Mouse (Mus musculus) kidney, postnatal 0 days (tissue): ENCODE measurements around the gene Cckbr. TPM values are rescaled to one million over a fixed set of nuclear protein-coding genes. Genes with fewer than 3 reads are reported as not detected.
A peak's percentile ranks its signal among the peaks of the same experiment; 100 is the strongest.

Experiments
- ATAC-seq: fragments of 200-750 bp; cut with Nextera tagmentation; replicated peaks from 2 replicates; pipeline ENCODE4 v1.8.0; 2017; ENCODE audit warnings: low read depth, moderate number of reproducible peaks, moderate TSS enrichment, moderate library complexity; ENCODE audit not compliant: low FRiP score
- DNase-seq: peaks from one replicate; pipeline ENCODE4 v3.0.0-alpha.2; 2016; ENCODE audit warnings: low spot score
- H3K27ac ChIP-seq: fragments of 300-500 bp; sonication (generic); 2 replicates; pipeline ENCODE4 v1.5.1; 2014; ENCODE audit warnings: mild to moderate bottlenecking
- H3K27me3 ChIP-seq: fragments of 300-500 bp; sonication (generic); 2 replicates; pipeline ENCODE4 v1.6.1; 2014; ENCODE audit warnings: low read length, mixed read lengths; ENCODE audit not compliant: insufficient read depth
- H3K36me3 ChIP-seq: fragments of 300-500 bp; sonication (generic); 2 replicates; pipeline ENCODE4 v1.6.1; 2014; ENCODE audit warnings: low read length, mixed read lengths; ENCODE audit not compliant: insufficient read depth
- H3K4me1 ChIP-seq: fragments of 300-500 bp; sonication (generic); replicated peaks from 2 replicates; pipeline ENCODE4 v1.6.1; 2014; ENCODE audit warnings: antibody characterized with exemption, low read length, mixed read lengths; ENCODE audit not compliant: insufficient read depth
- H3K4me2 ChIP-seq: fragments of 300-500 bp; sonication (generic); 2 replicates; pipeline ENCODE4 v1.6.1; 2014; ENCODE audit warnings: mild to moderate bottlenecking, low read length, moderate library complexity, mixed read lengths
- H3K4me3 ChIP-seq: fragments of 300-500 bp; sonication (generic); replicated peaks from 2 replicates; pipeline ENCODE4 v1.5.1; 2014; ENCODE audit warnings: low read depth, low read length
- H3K9ac ChIP-seq: fragments of 300-500 bp; sonication (generic); 2 replicates; pipeline ENCODE4 v1.6.1; 2014; ENCODE audit warnings: low read depth, low read length
- H3K9me3 ChIP-seq: fragments of 300-500 bp; sonication (generic); replicated peaks from 2 replicates; pipeline ENCODE4 v1.6.1; 2016; ENCODE audit warnings: low read length, inconsistent platforms, mixed read lengths
- CTCF ChIP-seq: IDR thresholded peaks from 2 replicates; pipeline ENCODE4 v1.5.1; 2016; ENCODE audit warnings: antibody characterized with exemption, low read depth, mild to moderate bottlenecking, moderate library complexity
- WGBS: fragments of 180-500 bp; shearing (Covaris S2); extraction: QIAGEN DNeasy Blood & Tissue Kit; methylation state at CpG from one replicate; pipeline ENCODE4 v1.1.7; 2014; 5-methylcytosine and 5-hydroxymethylcytosine counted together
- polyA plus RNA-seq: library from polyadenylated mRNA; unstranded; fragments of >200 nt; fragmentation: Nextera tagmentation; extraction: Ambion mirVana; gene quantifications from 2 replicates; pipeline ENCODE4 v1.2.1, GENCODE M21; 2015

The Cckbr gene
- polyA plus RNA-seq, 1 experiment from 2014 or later: 0.59 TPM

DNA sequence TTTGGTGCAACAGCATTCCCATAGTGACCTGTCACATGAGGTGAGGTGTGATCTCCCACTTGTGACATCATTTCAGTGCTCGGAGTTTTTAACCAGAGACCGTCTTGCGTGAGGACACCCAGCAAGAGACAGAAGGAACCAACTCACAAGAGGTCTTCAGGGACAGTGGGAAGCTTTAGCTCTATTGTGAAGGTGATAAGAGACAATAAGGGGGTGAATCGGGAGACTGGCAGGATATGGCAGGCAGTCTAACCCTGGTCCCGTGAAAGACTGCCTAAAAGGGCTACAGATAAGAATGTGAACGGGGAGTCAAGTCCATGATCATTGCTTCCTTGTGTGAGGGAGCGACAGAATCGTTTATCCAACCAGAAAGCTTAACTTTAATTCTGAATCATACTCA, 52.8 kb downstream of the Cckbr start:
- no peak overlapping the region for H3K4me2 ChIP-seq
- no peaks in the 10 kb centered on the region for H3K9me3 ChIP-seq
- H3K27ac ChIP-seq: no peak overlapping the region
- 85% methylated on average over 8 of the region's 8 CpGs for WGBS
- H3K27me3 ChIP-seq: no peaks in the 10 kb centered on the region
- ATAC-seq (no peak), DNase-seq (no peak)
- no peak for TF ChIP-seq CTCF
- no peak overlapping the region for H3K9ac ChIP-seq
- H3K4me3 ChIP-seq: no peak overlapping the region
- H3K4me1 ChIP-seq: peaks cover 8% of the 10 kb centered on the region; the same call in 1 of the 2 replicates
- no peaks in the 10 kb centered on the region for H3K36me3 ChIP-seq

DNA sequence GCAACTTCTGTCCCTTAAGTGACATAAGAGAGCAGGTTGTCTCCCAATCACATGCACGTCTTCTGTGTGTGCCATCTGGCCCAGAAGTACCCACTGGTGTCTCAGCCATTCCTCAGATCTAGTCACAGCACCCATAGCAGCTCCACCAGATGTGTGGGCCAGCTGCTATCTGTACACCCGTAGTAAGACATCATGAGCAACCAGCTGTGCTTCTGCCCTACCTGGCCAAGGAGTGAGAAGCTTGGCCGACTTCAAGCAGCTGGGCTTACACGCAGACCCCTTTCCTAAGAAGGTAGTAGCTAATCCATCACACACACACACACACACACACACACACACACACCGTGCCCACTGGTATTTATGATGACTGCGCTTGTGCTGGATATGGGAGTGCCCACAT, 53.7 kb downstream of the Cckbr start:
- no peak overlapping the region for H3K4me3 ChIP-seq
- H3K27ac ChIP-seq: no peak overlapping the region
- 89% methylated on average over 6 of the region's 6 CpGs for WGBS
- no peak overlapping the region for H3K4me2 ChIP-seq
- H3K9ac ChIP-seq: no peak overlapping the region
- ATAC-seq (no peak), DNase-seq (no peak)
- TF ChIP-seq CTCF: no peak
- H3K4me1 ChIP-seq: peaks cover 8% of the 10 kb centered on the region; the same call in 1 of the 2 replicates
- H3K36me3 ChIP-seq: no peaks in the 10 kb centered on the region
- H3K9me3 ChIP-seq: no peaks in the 10 kb centered on the region
- H3K27me3 ChIP-seq: no peaks in the 10 kb centered on the region

DNA sequence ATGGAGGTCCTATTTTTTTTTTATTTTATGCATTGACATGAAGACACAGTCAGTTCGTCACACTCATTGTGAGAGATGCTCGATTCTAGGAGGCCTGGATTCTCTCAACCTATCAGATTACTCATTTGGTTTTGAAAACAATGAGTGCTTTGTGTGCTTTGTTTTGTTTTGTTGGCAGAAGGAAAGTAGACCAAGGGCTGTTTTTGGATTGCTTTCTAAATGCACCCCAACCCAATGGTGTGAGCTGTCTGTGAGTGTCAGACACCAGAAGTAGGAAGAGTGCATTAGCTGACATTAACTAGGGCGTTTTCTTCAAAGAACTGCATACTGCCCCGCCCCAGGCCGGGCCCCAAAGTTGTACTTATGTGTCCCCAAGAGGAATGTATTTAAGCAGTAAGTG, 54.5 kb downstream of the Cckbr start:
- H3K27me3 ChIP-seq: no peaks in the 10 kb centered on the region
- no peak overlapping the region for H3K9ac ChIP-seq
- ATAC-seq (no peak), DNase-seq (no peak)
- H3K9me3 ChIP-seq: no peaks in the 10 kb centered on the region
- TF ChIP-seq CTCF: no peak
- no peaks in the 10 kb centered on the region for H3K36me3 ChIP-seq
- no peak overlapping the region for H3K27ac ChIP-seq
- WGBS: 67% methylated on average over 5 of the region's 5 CpGs
- no peak overlapping the region for H3K4me3 ChIP-seq
- H3K4me2 ChIP-seq: peak overlapping the region; percentile 88; the same call in 1 of the 2 replicates
- peaks cover 8% of the 10 kb centered on the region; the same call in 1 of the 2 replicates for H3K4me1 ChIP-seq

DNA sequence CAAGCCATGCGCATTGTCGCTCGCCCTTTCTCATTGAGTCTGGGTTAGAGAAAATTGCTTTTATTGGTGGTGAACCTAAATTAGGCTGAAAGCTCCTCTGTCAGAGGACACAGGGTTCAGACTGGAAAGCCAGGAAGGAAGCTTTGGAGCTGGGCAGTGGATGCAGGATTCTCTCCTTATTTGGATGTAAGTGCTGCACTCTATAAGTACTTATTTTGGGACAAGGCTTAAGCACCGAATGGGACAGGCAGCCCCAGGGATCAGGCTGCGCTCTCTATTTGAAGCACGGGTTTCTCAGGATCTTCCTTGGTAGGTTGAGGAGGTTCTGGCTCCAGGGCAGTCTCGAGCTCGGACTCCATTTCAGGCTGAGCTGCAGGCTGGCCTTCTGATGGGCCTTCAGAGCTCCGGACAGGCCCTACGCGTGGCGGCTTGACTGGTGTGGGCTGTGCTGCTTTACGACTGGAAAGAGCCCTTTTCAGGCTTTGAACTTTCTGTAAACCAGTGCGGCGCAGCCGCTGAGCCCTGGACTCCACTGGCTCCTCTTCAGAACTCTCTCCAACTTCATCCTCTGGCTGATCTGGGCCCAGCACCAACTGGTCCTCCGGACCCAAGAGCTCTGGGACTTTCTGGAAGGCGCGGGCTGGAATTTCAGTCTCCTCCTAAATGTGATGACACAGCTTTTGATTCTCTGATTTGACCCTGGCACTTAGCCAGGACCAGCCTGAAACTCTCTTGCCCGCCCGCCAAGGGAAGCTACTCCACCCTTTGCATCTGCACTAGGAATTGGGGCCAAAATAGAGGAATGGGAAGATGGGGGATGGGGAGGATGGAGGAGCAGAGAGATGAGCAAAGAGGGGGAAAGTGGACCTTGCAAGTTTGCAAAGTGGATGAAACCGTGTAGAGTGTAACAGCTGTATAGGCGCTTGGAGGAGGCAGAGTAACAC, 55.3 kb downstream of the Cckbr start:
- ATAC-seq (no peak), DNase-seq (peak; percentile 15)
- Histone ChIP-seq H3K4me2 (peak overlapping the region; percentile 88), H3K27me3 (no peaks in the 10 kb centered on the region), H3K4me3 (peak overlapping the region; percentile 50), H3K36me3 (no peaks in the 10 kb centered on the region), H3K4me1 (peaks cover 8% of the 10 kb centered on the region; the same call in 1 of the 2 replicates), H3K27ac (peak overlapping the region; percentile 85), H3K9me3 (no peaks in the 10 kb centered on the region), H3K9ac (peak overlapping the region; percentile 79)
- no peak for TF ChIP-seq CTCF
- WGBS: 58% methylated on average over 23 of the region's 23 CpGs

DNA sequence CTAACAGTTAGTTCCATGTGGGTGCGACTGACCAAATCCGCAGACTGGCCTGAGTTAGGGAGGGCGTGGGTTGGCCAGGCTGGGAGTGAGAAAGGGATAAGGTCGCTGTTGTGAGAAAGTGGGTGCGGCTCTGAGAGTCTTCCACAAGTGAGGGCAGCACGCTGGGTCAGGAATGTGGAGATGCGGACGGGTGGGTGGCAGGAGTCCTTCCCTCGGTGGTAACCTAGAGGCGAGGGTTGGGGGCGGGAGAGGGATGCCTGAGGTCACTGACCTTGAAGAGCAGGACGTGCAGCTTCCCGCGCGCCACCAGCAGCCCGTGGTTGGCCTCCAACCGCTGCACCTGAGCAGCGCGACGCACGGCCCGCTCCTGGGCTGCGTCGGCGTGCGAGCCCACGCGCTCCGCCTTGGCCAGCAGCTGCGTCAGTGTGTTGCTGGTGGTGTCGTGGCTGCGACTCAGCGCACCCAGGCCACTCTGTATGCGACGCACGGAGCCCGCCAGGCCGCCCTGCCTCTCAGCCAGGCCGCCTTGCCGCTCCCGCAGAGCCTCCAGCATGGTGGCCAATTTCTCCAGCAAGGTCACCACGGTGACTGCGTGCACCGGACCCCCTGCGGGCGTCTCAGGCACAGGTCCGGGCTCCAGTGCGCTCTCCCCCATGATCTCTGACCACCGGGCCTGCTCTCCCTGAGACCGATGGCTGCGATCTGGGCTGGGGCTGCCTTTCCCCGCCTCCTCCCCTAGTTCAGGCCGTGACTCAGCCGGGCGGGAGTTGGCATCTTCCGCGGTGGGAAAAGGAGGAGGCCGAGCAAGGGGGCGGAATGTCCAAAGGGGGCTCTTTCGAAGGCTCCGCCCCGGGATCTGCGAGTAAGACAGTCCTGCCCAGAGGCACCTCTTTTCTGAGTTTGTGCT, 56.2 kb downstream of the Cckbr start, which contains the start of gene Cavin3:
TSS of gene Cavin3 (minus strand) at position 796 of the 907 bp plus-strand sequence.
- Histone ChIP-seq H3K36me3 (no peaks in the 10 kb centered on the region), H3K27ac (peak within 1 kb of the TSS; percentile 85), H3K4me3 (peak within 1 kb of the TSS; percentile 50), H3K4me1 (peaks cover 8% of the 10 kb centered on the region; the same call in 1 of the 2 replicates), H3K9ac (peak within 1 kb of the TSS; percentile 79), H3K9me3 (no peaks in the 10 kb centered on the region), H3K4me2 (peak within 1 kb of the TSS; percentile 88), H3K27me3 (no peaks in the 10 kb centered on the region)
- DNase-seq (peak; percentile 82), ATAC-seq (peak; percentile 82)
- TF ChIP-seq CTCF: no peak
- WGBS: 3% methylated on average over 63 of the region's 63 CpGs

DNA sequence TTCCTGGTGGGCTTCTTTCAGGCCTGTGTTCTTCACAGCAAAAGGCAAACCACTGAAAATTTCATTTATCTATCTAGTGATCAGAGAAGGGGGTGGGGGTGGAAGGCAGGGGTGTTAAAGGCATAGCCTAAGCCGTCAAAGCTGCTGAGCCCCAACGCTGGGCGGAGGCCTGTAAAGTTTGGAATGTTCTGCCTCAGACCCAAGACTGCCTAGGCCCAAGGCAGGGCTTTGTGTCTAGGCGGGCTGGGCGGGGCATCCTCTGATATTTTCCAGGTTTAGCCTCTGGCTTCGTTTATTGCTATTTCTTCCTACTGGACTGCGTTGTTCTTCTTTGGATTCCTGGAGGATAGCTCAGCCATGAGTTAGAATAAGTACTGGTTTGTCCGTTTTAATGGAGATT, 56.9 kb downstream of the Cckbr start:
- H3K27me3 ChIP-seq: no peaks in the 10 kb centered on the region
- DNase-seq (peak; percentile 44), ATAC-seq (peak; percentile 51)
- WGBS: 48% methylated on average over 8 of the region's 8 CpGs
- H3K36me3 ChIP-seq: no peaks in the 10 kb centered on the region
- H3K27ac ChIP-seq: peak overlapping the region; percentile 85
- H3K4me1 ChIP-seq: peaks cover 8% of the 10 kb centered on the region; the same call in 1 of the 2 replicates
- H3K9me3 ChIP-seq: no peaks in the 10 kb centered on the region
- peak overlapping the region; percentile 79; the same call in 1 of the 2 replicates for H3K9ac ChIP-seq
- H3K4me3 ChIP-seq: peak overlapping the region; percentile 50
- peak overlapping the region; percentile 88 for H3K4me2 ChIP-seq
- TF ChIP-seq CTCF: no peak
